Mouse (Mus musculus): ENCODE measurements around the gene Cpsf3.

Cpsf3 gene

GRCm38 (mm10) chr12:21284761-21285441, at the start of gene Cpsf3:
Gene Cpsf3, plus strand, starts transcription at chr12:21285391.
- in situ Hi-C loops (cut with MboI, MseI) = loop anchor here in 1 of 2 experiments (10.0 kb wide), 2 partner anchors 330 to 360 kb away; no protein-coding TSS in a partner anchor

- in situ Hi-C loops (cut with MboI, MseI) = no loop called here
Measured at GRCm38 (mm10) chr12:21241965-21242364, 43.2 kb upstream of the Cpsf3 start.

GRCm38 (mm10) chr12:21244375-21244960, 40.7 kb upstream of the Cpsf3 start:
- in situ Hi-C loops (cut with MboI, MseI) = no loop called here

- in situ Hi-C loops (cut with MboI, MseI) = no loop called here
Measured at GRCm38 (mm10) chr12:21247711-21248392, 37.3 kb upstream of the Cpsf3 start.

GRCm38 (mm10) chr12:21260494-21261256, 24.5 kb upstream of the Cpsf3 start:
- in situ Hi-C loops (cut with MboI, MseI) = loop anchor here (10.0 to 25.0 kb wide), 3 partner anchors 173 to 323 kb away; no protein-coding TSS in a partner anchor

- in situ Hi-C loops (cut with MboI, MseI) = loop anchor here (10.0 to 25.0 kb wide), 3 partner anchors 174 to 324 kb away; no protein-coding TSS in a partner anchor
Measured at GRCm38 (mm10) chr12:21261521-21261920, 23.7 kb upstream of the Cpsf3 start.

GRCm38 (mm10) chr12:21263256-21263655, 21.9 kb upstream of the Cpsf3 start:
- in situ Hi-C loops (cut with MboI, MseI) = loop anchor here (10.0 to 25.0 kb wide), 3 partner anchors 176 to 326 kb away; no protein-coding TSS in a partner anchor

GRCm38 (mm10) chr12:21264241-21264640, 20.9 kb upstream of the Cpsf3 start:
- in situ Hi-C loops (cut with MboI, MseI) = loop anchor here (10.0 to 25.0 kb wide), 3 partner anchors 177 to 327 kb away; no protein-coding TSS in a partner anchor

GRCm38 (mm10) chr12:21264970-21265369, 20.2 kb upstream of the Cpsf3 start:
- in situ Hi-C loops (cut with MboI, MseI) = loop anchor here (10.0 to 25.0 kb wide), 3 partner anchors 178 to 328 kb away; no protein-coding TSS in a partner anchor

- in situ Hi-C loops (cut with MboI, MseI) = loop anchor here (10.0 to 25.0 kb wide), 3 partner anchors 178 to 328 kb away; no protein-coding TSS in a partner anchor
Measured at GRCm38 (mm10) chr12:21265501-21265900, 19.7 kb upstream of the Cpsf3 start.

- in situ Hi-C loops (cut with MboI, MseI) = loop anchor here (10.0 to 25.0 kb wide), 3 partner anchors 179 to 329 kb away; no protein-coding TSS in a partner anchor
Measured at GRCm38 (mm10) chr12:21265946-21266783, 19.0 kb upstream of the Cpsf3 start.

GRCm38 (mm10) chr12:21266784-21267098, 18.4 kb upstream of the Cpsf3 start:
- in situ Hi-C loops (cut with MboI, MseI) = loop anchor here (10.0 to 25.0 kb wide), 3 partner anchors 179 to 329 kb away; no protein-coding TSS in a partner anchor

- in situ Hi-C loops (cut with MboI, MseI) = loop anchor here (10.0 to 25.0 kb wide), 3 partner anchors 181 to 331 kb away; no protein-coding TSS in a partner anchor
Measured at GRCm38 (mm10) chr12:21268083-21268616, 17.0 kb upstream of the Cpsf3 start.

GRCm38 (mm10) chr12:21274446-21274845, 10.7 kb upstream of the Cpsf3 start:
- in situ Hi-C loops (cut with MboI, MseI) = loop anchor here (25.0 kb wide), 2 partner anchors 187 to 337 kb away; no protein-coding TSS in a partner anchor

GRCm38 (mm10) chr12:21277352-21277864, 7.8 kb upstream of the Cpsf3 start:
- in situ Hi-C loops (cut with MboI, MseI) = no loop called here

- in situ Hi-C loops (cut with MboI, MseI) = loop anchor here in 1 of 2 experiments (10.0 kb wide), 2 partner anchors 329 to 361 kb away; no protein-coding TSS in a partner anchor
Measured at GRCm38 (mm10) chr12:21285508-21286242, 484 bp downstream of the Cpsf3 start.

- in situ Hi-C loops (cut with MboI, MseI) = loop anchor here in 1 of 2 experiments (10.0 kb wide), 2 partner anchors 329 to 361 kb away; no protein-coding TSS in a partner anchor
Measured at GRCm38 (mm10) chr12:21286243-21286622, 1.0 kb downstream of the Cpsf3 start, which contains the start of gene Itgb1bp1. Gene Itgb1bp1, minus strand, starts transcription at chr12:21286284.

Measured in T-helper 17 cell (primary cell).